Mouse (Mus musculus) myocyte (in vitro differentiated cells): Measurements from ENCODE around the gene Fkbp11.

Experiments
- CEBPB ChIP-seq: IDR thresholded peaks from 2 replicates; pipeline ENCODE4 v1.6.1; 2011; ENCODE audit warnings: mild to moderate bottlenecking, moderate library complexity; ENCODE audit not compliant: poor library complexity, insufficient read depth, severe bottlenecking
- MAX ChIP-seq: IDR thresholded peaks from one replicate; pipeline ENCODE4 v1.6.1; 2011; ENCODE audit warnings: low read depth, mild to moderate bottlenecking, control low read depth
- MYOD1 ChIP-seq, 3 experiments: IDR thresholded peaks; one replicate each; pipeline ENCODE4 v1.6.1; 2011; ENCODE audit warnings: control low read depth in 2 of 3, low read depth in 2 of 3, mild to moderate bottlenecking in 2 of 3, moderate library complexity in 1 of 3; ENCODE audit not compliant: insufficient read length in 2 of 3, control insufficient read depth in 1 of 3
- MYOG ChIP-seq, 3 experiments: IDR thresholded peaks; one replicate each; pipeline ENCODE4 v1.6.1; 2011; ENCODE audit warnings: control low read depth in 2 of 3, low read depth in 2 of 3, mild to moderate bottlenecking in 2 of 3; ENCODE audit not compliant: insufficient read length in 2 of 3, control insufficient read depth in 1 of 3, insufficient read depth in 1 of 3
- POLR2A ChIP-seq: IDR thresholded peaks from one replicate; pipeline ENCODE4 v1.6.1; 2011; ENCODE audit warnings: low read depth, mild to moderate bottlenecking, control low read depth, moderate library complexity; ENCODE audit not compliant: insufficient read length
- POLR2AphosphoS2 ChIP-seq: IDR thresholded peaks from one replicate; pipeline ENCODE4 v1.6.1; 2011; ENCODE audit warnings: low read depth, control low read depth; ENCODE audit not compliant: insufficient read length
- REST ChIP-seq: IDR thresholded peaks from one replicate; pipeline ENCODE4 v1.6.1; 2011; ENCODE audit warnings: mild to moderate bottlenecking, control low read depth, moderate library complexity; ENCODE audit not compliant: insufficient read depth, insufficient read length
- TCF12 ChIP-seq: IDR thresholded peaks from one replicate; pipeline ENCODE4 v1.6.1; 2011; ENCODE audit warnings: mild to moderate bottlenecking, control low read depth; ENCODE audit not compliant: poor library complexity, insufficient read depth, severe bottlenecking
- USF1 ChIP-seq: IDR thresholded peaks from one replicate; pipeline ENCODE4 v1.6.1; 2011; ENCODE audit warnings: low read depth, mild to moderate bottlenecking, control low read depth, moderate library complexity

GRCm38 (mm10) chr15:98685926-98686325 is 42.1 kb downstream of the Fkbp11 start:
- no peak for TF ChIP-seq POLR2A
- no peak for TF ChIP-seq MYOD1 (IDR thresholded peaks at IDR 0.05; ENCODE audit: control insufficient read depth in 1 of 3, insufficient read length in 2 of 3, low read depth in 2 of 3)
- TF ChIP-seq POLR2AphosphoS2, result no peak
- TF ChIP-seq USF1, result no peak
- TF ChIP-seq MAX, result no peak
- TF ChIP-seq TCF12, result no peak
- TF ChIP-seq REST, result no peak
- no peak for TF ChIP-seq CEBPB
- no peak for TF ChIP-seq MYOG (IDR thresholded peaks at IDR 0.05; ENCODE audit: control insufficient read depth in 1 of 3, insufficient read depth in 1 of 3, insufficient read length in 2 of 3, low read depth in 2 of 3)
